Mouse (Mus musculus): ENCODE data around the gene Emilin2.

DNA sequence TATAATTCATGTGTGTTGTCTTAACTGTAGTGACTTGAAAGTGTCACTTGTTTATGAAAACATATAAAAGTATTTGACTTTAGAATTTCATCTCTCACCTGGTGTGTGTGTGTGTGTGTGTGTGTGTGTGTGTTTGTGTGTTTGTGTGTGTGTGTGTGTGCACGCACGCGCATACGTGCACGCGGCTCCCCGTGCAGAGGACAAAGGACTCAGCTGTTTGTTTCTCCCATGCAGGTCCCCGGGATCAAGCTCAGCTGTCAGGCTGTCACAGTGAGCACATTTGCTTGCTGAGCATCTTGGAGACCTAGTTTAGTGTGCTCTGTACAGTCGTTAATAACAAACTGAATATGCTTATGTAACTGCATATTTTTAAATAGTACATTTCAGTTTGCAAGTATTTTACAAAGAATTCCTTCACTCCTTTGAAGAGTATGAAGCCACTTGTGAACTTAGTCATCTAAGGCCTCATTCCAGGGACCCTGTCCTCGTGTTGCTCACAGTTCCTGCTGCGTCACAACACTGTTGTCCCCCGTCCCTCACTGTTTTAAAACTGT is 77.7 kb downstream of the Emilin2 start:
- TF ChIP-seq GATA1 (IDR thresholded peaks at IDR 0.05; ENCODE audit: low read length) (no peak), TAL1 (IDR thresholded peaks at IDR 0.05; ENCODE audit: low read length) (no peak)
